Mouse (Mus musculus) lung, embryonic 16.5 days (tissue): ENCODE results near the gene Specc1. TPM values are rescaled to one million over a fixed set of nuclear protein-coding genes. Genes with fewer than 3 reads are reported as not detected.

Experiments used
- ATAC-seq: fragments of 200-750 bp; cut with Nextera tagmentation; 2 replicates; pipeline ENCODE4 v1.8.0; 2017; ENCODE audit warnings: low read depth, mild to moderate bottlenecking, moderate library complexity
- H3K27ac ChIP-seq: fragments of 300-500 bp; sonication (generic); 2 replicates; pipeline ENCODE4 v1.5.1; 2014; ENCODE audit warnings: mild to moderate bottlenecking, control low read depth, low read length
- H3K27me3 ChIP-seq: fragments of 300-500 bp; sonication (generic); 2 replicates; pipeline ENCODE4 v1.6.1; 2014; ENCODE audit warnings: low read depth, low read length, mixed read lengths; ENCODE audit not compliant: control insufficient read depth, insufficient read depth
- H3K36me3 ChIP-seq: fragments of 300-500 bp; sonication (generic); 2 replicates; pipeline ENCODE4 v1.6.1; 2014; ENCODE audit warnings: low read length; ENCODE audit not compliant: control insufficient read depth, insufficient read depth
- H3K4me1 ChIP-seq: fragments of 300-500 bp; sonication (generic); replicated peaks from 2 replicates; pipeline ENCODE4 v1.6.1; 2014; ENCODE audit warnings: low read length, mixed read lengths; ENCODE audit not compliant: control insufficient read depth, insufficient read depth
- H3K4me2 ChIP-seq: fragments of 300-500 bp; sonication (generic); 2 replicates; pipeline ENCODE4 v1.6.1; 2014; ENCODE audit warnings: low read depth, low read length, control low read depth
- H3K4me3 ChIP-seq: fragments of 300-500 bp; sonication (generic); 2 replicates; pipeline ENCODE4 v1.5.1; 2014; ENCODE audit warnings: mild to moderate bottlenecking, low read length, control low read depth
- H3K9ac ChIP-seq: fragments of 300-500 bp; sonication (generic); 2 replicates; pipeline ENCODE4 v1.6.1; 2014; ENCODE audit warnings: low read length, control low read depth
- H3K9me3 ChIP-seq: fragments of 300-500 bp; sonication (generic); 2 replicates; pipeline ENCODE4 v1.6.1; 2016; ENCODE audit warnings: low read length; ENCODE audit not compliant: control insufficient read depth
- WGBS: fragments of 180-500 bp; shearing (Covaris S2); extraction: QIAGEN DNeasy Blood & Tissue Kit; methylation state at CpG from one replicate; pipeline ENCODE4 v1.1.7; 2014; 5-methylcytosine and 5-hydroxymethylcytosine counted together
- polyA plus RNA-seq: library from polyadenylated mRNA; unstranded; fragments of >200 nt; fragmentation: Nextera tagmentation; extraction: Ambion mirVana; gene quantifications from 2 replicates; pipeline ENCODE4 v1.2.1, GENCODE M21; 2015

Gene Specc1
- polyA plus RNA-seq, 1 experiment from 2014 or later: 9.7 TPM

DNA sequence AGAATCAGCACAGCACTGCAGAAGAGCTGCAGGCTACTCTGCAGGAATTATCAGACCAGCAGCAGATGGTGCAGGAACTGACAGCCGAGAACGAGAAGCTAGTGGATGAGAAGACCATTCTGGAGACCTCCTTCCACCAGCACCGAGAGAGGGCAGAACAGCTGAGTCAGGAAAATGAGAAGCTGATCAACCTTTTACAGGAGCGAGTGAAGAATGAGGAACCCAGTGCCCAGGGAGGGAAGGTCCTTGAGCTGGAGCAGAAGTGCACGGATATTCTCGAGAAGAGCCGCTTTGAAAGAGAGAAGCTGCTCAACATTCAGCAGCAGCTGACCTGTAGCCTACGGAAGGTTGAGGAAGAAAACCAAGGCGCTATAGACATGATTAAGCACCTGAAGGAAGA, 162.0 kb downstream of the Specc1 start:
- Histone ChIP-seq H3K27ac (0 out of 2 replicates have a peak overlapping the region, but pooled peaks have one; percentile 4), H3K9ac (no peak overlapping the region), H3K9me3 (no peaks in the 10 kb centered on the region), H3K4me2 (no peak overlapping the region), H3K4me3 (no peak overlapping the region), H3K27me3 (no peaks in the 10 kb centered on the region), H3K4me1 (peaks cover 12% of the 10 kb centered on the region), H3K36me3 (no peaks in the 10 kb centered on the region)
- no peak for ATAC-seq
- WGBS: 77% methylated on average over 9 of the region's 9 CpGs

DNA sequence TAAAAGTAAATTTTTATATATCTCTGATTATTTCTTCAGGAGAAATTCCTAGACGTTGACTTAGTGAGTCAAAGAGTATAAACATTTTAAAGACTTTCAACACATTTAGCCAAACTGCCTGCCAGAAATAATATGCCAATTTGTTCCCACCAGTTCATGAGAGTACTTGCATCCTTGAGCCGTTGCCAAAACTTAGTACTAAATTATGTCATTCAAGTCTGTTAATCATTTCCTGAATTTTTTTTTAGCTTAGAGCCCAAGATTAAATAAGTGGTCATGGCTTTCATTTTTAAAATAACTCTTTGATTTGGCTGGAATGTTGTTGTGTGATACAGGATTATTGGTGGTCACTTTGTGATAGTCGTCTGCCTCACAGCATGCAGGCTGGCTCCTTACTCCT, 163.3 kb downstream of the Specc1 start:
- ATAC-seq: peak; percentile 43
- Histone ChIP-seq H3K27me3 (no peaks in the 10 kb centered on the region), H3K36me3 (no peaks in the 10 kb centered on the region)

DNA sequence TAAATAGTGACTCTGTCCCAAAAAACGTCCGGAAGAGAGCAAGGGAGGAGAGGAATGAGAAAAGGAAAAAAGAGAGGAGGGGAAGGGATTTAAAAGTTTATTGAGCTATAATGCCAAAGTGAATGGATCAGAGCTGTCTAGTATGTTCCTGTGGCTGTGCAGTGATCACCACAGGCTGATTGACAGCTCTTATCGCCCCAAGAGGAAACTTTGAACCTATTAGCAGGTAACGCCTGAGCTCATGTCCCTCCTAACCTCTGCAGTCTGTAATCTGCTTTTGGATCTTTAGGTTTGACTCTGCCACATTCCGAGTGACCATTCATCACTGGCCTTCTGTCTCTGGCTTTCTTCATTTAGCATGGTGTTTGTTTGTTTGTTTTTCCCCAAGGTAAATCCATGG, 164.8 kb downstream of the Specc1 start:
- H3K36me3 ChIP-seq: no peaks in the 10 kb centered on the region
- no peak for ATAC-seq
- H3K9me3 ChIP-seq: no peaks in the 10 kb centered on the region
- H3K9ac ChIP-seq: no peak overlapping the region
- no peak overlapping the region for H3K4me2 ChIP-seq
- no peak overlapping the region for H3K4me3 ChIP-seq
- 74% methylated on average over 5 of the region's 5 CpGs for WGBS
- H3K27me3 ChIP-seq: no peaks in the 10 kb centered on the region
- H3K4me1 ChIP-seq: peaks cover 12% of the 10 kb centered on the region
- H3K27ac ChIP-seq: no peak overlapping the region

More for the DNA sequence above, 163.3 kb downstream of the Specc1 start:
- Histone ChIP-seq H3K9ac (no peak overlapping the region), H3K4me3 (no peak overlapping the region), H3K4me2 (peak overlapping the region; percentile 21; the same call in 1 of the 2 replicates), H3K4me1 (peaks cover 12% of the 10 kb centered on the region), H3K27ac (peak overlapping the region; percentile 49), H3K9me3 (no peaks in the 10 kb centered on the region)
- WGBS: 16% methylated on average over 3 of the region's 3 CpGs

DNA sequence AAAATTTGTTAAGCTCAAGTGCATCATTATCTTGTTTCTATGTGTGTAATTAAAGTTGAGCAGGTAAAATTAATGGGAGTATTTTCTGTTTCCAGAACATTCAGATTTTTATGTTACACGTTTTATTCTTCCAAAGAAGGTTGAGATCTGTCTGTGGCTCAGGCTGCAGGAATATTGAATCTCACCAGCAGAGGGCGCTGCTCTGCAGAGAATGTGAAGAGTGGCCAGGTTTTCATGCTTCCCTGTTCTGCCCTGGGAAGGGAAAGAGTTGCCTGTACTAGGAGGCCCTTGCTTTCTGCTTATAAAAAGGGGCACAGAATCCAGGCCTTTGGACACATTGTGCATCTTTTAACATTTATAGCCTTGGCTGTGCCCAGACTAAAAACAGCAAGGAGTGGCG, 171.1 kb downstream of the Specc1 start:
- WGBS: 34% methylated on average over 3 of the region's 3 CpGs
- H3K27ac ChIP-seq: no peak overlapping the region
- H3K27me3 ChIP-seq: no peaks in the 10 kb centered on the region
- H3K4me1 ChIP-seq: no peaks in the 10 kb centered on the region
- no peaks in the 10 kb centered on the region for H3K9me3 ChIP-seq
- 0 out of 2 replicates have a peak, but pooled peaks cover 3% of the 10 kb centered on the region for H3K36me3 ChIP-seq
- no peak overlapping the region for H3K4me3 ChIP-seq
- H3K4me2 ChIP-seq: no peak overlapping the region
- no peak overlapping the region for H3K9ac ChIP-seq
- ATAC-seq: peak; percentile 45; the same call in 1 of the 2 replicates

DNA sequence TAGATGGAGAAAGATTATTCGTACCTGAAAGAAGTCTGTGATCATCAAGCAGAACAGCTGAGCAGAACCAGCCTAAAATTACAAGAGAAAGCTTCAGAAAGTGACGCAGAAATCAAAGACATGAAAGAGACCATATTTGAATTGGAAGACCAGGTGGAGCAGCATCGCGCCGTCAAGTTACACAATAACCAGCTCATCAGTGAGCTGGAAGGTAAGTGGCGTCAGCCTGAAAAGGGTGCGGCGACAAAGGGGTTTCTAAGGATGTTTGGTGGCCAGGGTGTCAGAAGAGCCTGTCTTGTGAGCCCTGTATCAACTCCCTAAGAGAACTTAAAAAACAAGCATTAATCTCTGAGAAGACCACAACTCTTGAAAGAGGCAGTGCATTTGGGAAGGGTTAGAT, 171.6 kb downstream of the Specc1 start:
- WGBS: 76% methylated on average over 8 of the region's 8 CpGs
- no peak for ATAC-seq
- 0 out of 2 replicates have a peak, but pooled peaks cover 3% of the 10 kb centered on the region for H3K36me3 ChIP-seq

DNA sequence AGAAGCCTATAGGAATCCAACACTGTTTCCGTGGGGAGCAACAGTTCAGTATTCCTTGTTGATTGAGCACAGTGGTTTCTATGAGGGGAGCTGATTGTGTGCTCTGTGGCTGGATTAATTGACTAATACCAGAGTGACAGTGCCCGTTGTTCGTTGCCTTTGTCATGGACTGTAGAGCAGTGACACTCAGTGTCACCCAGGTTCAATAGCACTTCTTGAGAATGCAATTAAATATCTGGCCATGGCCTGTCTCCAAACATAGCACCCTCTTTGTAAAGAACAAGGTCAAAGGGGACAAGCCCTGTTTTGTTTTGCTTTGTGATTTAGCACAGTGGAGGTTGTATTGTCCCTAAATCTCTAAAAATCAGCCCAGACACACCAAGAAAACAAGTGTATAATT, 173.6 kb downstream of the Specc1 start:
- 47% methylated on average over 3 of the region's 3 CpGs for WGBS
- Histone ChIP-seq H3K4me3 (no peak overlapping the region), H3K9me3 (no peaks in the 10 kb centered on the region), H3K27ac (no peak overlapping the region), H3K4me2 (no peak overlapping the region), H3K9ac (no peak overlapping the region), H3K4me1 (no peaks in the 10 kb centered on the region; the same call in 1 of the 2 replicates), H3K27me3 (no peaks in the 10 kb centered on the region), H3K36me3 (0 out of 2 replicates have a peak, but pooled peaks cover 3% of the 10 kb centered on the region)
- no peak for ATAC-seq

More for the DNA sequence above, 171.6 kb downstream of the Specc1 start:
- no peak overlapping the region for H3K4me3 ChIP-seq
- H3K4me2 ChIP-seq: no peak overlapping the region
- no peaks in the 10 kb centered on the region for H3K9me3 ChIP-seq
- no peak overlapping the region for H3K9ac ChIP-seq
- H3K27ac ChIP-seq: no peak overlapping the region
- no peaks in the 10 kb centered on the region for H3K27me3 ChIP-seq
- no peaks in the 10 kb centered on the region for H3K4me1 ChIP-seq

DNA sequence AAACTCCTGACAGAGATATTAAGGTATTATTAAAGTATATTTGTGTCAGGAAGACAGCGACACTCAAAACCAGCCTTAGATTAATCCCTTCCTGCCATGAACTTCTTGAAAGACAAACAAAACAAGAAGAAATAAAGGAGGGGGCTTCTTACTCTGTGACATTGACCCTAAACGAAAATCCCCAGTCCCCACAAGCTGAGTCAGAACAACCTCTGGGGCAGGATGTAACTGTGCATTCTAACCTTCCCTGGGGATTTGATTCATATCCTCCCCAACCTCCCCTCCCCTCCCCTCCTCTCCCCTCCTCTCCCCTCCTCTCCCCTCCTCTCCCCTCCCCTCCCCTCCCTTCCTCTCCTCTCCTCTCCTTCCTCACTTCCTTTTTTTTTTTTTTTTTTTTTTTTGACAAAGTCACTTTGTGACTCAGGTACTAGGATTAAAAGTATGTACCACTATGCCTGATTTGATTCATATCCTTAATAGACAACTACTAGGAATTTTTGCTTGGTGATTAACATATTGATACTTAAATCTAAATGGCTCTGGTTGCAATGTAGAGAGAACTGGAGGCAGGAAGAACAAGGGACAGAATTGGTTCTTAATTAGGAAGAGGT, 174.2 kb downstream of the Specc1 start:
- Histone ChIP-seq H3K4me3 (no peak overlapping the region), H3K4me2 (no peak overlapping the region), H3K9ac (no peak overlapping the region), H3K36me3 (0 out of 2 replicates have a peak, but pooled peaks cover 3% of the 10 kb centered on the region), H3K4me1 (no peaks in the 10 kb centered on the region; the same call in 1 of the 2 replicates), H3K27ac (no peak overlapping the region), H3K9me3 (no peaks in the 10 kb centered on the region), H3K27me3 (no peaks in the 10 kb centered on the region)
- ATAC-seq: no peak
- WGBS: 38% methylated on average over 2 of the region's 2 CpGs

DNA sequence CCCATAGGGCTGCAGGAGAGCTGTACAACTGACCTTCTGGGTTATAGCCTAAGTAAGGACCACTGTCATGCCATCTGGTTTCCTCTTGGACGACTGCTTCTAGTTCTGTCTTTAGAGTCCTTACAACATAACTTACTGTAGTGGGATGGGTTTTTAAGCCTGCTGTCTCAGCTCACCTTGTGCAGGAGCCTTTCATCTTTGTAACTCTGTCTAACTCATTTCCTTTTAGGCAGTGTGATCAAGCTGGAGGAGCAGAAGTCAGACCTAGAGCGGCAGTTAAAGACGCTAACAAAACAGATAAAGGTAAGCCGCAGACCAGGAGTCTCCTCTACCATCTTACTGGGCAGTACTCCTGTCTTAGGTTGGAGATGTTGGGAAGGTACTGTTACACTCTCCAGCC, 175.0 kb downstream of the Specc1 start:
- Histone ChIP-seq H3K4me1 (no peaks in the 10 kb centered on the region; the same call in 1 of the 2 replicates), H3K4me2 (no peak overlapping the region), H3K4me3 (no peak overlapping the region), H3K9ac (no peak overlapping the region), H3K27me3 (no peaks in the 10 kb centered on the region), H3K9me3 (no peaks in the 10 kb centered on the region), H3K36me3 (0 out of 2 replicates have a peak, but pooled peaks cover 3% of the 10 kb centered on the region), H3K27ac (no peak overlapping the region)
- ATAC-seq: no peak
- WGBS: 81% methylated on average over 4 of the region's 4 CpGs

DNA sequence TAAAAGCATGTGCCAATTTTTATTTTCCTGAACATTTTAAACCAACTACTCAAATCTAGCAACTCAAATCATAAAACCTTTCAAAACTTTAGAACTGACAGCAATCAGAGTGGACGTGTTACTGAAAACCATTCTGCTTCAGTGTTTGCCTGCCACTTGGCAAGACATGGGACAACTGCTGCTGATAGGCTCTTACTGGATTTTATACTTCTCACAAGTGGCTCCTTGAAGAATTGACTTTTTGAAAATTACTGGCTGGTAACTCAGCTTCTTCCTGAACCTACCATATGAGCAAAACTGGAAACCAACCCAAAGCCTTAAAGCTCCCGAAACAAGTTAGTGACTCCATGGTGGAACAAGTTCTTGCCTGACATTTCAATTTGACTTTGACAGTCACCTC, 177.6 kb downstream of the Specc1 start:
- 59% methylated on average over 2 of the region's 2 CpGs for WGBS
- no peaks in the 10 kb centered on the region; the same call in 1 of the 2 replicates for H3K36me3 ChIP-seq
- H3K27me3 ChIP-seq: no peaks in the 10 kb centered on the region
- no peak overlapping the region for H3K4me3 ChIP-seq
- H3K27ac ChIP-seq: no peak overlapping the region
- ATAC-seq: peak; percentile 36; the same call in 1 of the 2 replicates
- no peaks in the 10 kb centered on the region; the same call in 1 of the 2 replicates for H3K4me1 ChIP-seq
- H3K9me3 ChIP-seq: no peaks in the 10 kb centered on the region
- H3K4me2 ChIP-seq: no peak overlapping the region
- no peak overlapping the region for H3K9ac ChIP-seq
